Mouse (Mus musculus) hindbrain, embryonic 11.5 days (tissue): Measurements from ENCODE around the gene Dis3l. TPM values are rescaled to one million over a fixed set of nuclear protein-coding genes. Genes with fewer than 3 reads are reported as not detected.

ENCODE experiments used
- ATAC-seq: fragments of 200-750 bp; cut with Nextera tagmentation; 2 replicates; pipeline ENCODE4 v1.8.0; 2017; ENCODE audit warnings: mild to moderate bottlenecking, moderate TSS enrichment, moderate library complexity; ENCODE audit not compliant: low FRiP score
- DNase-seq: peaks from one replicate; pipeline ENCODE4 v3.0.0-alpha.2; 2015; ENCODE audit warnings: low spot score
- H3K27ac ChIP-seq: fragments of 300-500 bp; sonication (generic); 2 replicates; pipeline ENCODE4 v1.5.1; 2014; ENCODE audit warnings: mild to moderate bottlenecking, low read depth, low read length
- H3K27me3 ChIP-seq: fragments of 300-500 bp; sonication (generic); 2 replicates; pipeline ENCODE4 v1.6.1; 2014; ENCODE audit warnings: mild to moderate bottlenecking, low read length, moderate library complexity, mixed read lengths; ENCODE audit not compliant: control insufficient read depth, insufficient read depth
- H3K36me3 ChIP-seq: fragments of 300-500 bp; sonication (generic); 2 replicates; pipeline ENCODE4 v1.6.1; 2014; ENCODE audit warnings: mild to moderate bottlenecking, low read length, moderate library complexity, mixed read lengths; ENCODE audit not compliant: control insufficient read depth, insufficient read depth
- H3K4me1 ChIP-seq: fragments of 300-500 bp; sonication (generic); replicated peaks from 2 replicates; pipeline ENCODE4 v1.6.1; 2014; ENCODE audit warnings: low read length, mixed read lengths; ENCODE audit not compliant: control insufficient read depth, insufficient read depth
- H3K4me2 ChIP-seq: fragments of 300-500 bp; sonication (generic); replicated peaks from 2 replicates; pipeline ENCODE4 v1.6.1; 2014; ENCODE audit warnings: mild to moderate bottlenecking, low read depth, low read length
- H3K4me3 ChIP-seq: fragments of 300-500 bp; sonication (generic); 2 replicates; pipeline ENCODE4 v1.5.1; 2014; ENCODE audit warnings: low read depth, low read length
- H3K9ac ChIP-seq: fragments of 300-500 bp; sonication (generic); 2 replicates; pipeline ENCODE4 v1.6.1; 2014; ENCODE audit warnings: low read depth, low read length
- H3K9me3 ChIP-seq: fragments of 300-500 bp; sonication (generic); 2 replicates; pipeline ENCODE4 v1.6.1; 2016; ENCODE audit warnings: low read length; ENCODE audit not compliant: control insufficient read depth
- WGBS: fragments of 180-500 bp; shearing (Covaris S2); extraction: QIAGEN DNeasy Blood & Tissue Kit; methylation state at CpG from one replicate; pipeline ENCODE4 v1.1.7; 2014; 5-methylcytosine and 5-hydroxymethylcytosine counted together
- polyA plus RNA-seq: library from polyadenylated mRNA; unstranded; fragments of >200 nt; fragmentation: Nextera tagmentation; extraction: Ambion mirVana; gene quantifications from 2 replicates; pipeline ENCODE4 v1.2.1, GENCODE M21; 2014

The Dis3l gene
- polyA plus RNA-seq, result 21.7 and 25.7 TPM in 2 replicates

DNA sequence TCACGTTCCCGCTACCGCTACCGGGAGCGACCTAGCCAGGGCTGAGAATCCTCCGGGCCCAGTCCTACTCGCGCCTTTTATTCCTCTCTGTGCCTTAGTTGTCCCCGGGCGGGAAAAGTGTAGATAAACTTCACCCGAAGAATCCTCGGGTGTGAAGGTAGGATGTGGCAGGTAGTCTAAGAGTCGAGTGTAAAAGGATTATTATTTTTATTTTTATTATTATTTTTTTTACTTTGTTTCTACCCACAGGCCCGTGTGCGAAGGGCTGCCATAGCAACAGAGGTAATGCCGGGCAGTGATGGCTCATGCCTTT, at the start of gene Dis3l:
Gene Dis3l (minus strand): TSS at position 35 of the 313 bp plus-strand sequence.
- Histone ChIP-seq H3K9ac (peak within 1 kb of the TSS; percentile 100), H3K27ac (peak within 1 kb of the TSS; percentile 99), H3K9me3 (no peaks in the 10 kb centered on the region), H3K4me2 (peak within 1 kb of the TSS; percentile 78), H3K36me3 (no peaks in the 10 kb centered on the region), H3K27me3 (no peaks in the 10 kb centered on the region), H3K4me1 (no peaks in the 10 kb centered on the region), H3K4me3 (peak within 1 kb of the TSS; percentile 63)
- ATAC-seq (0 out of 2 replicates have a peak, but pooled peaks have one; percentile 9), DNase-seq (no peak)
- WGBS, result 15% methylated on average over 16 of the region's 16 CpGs

DNA sequence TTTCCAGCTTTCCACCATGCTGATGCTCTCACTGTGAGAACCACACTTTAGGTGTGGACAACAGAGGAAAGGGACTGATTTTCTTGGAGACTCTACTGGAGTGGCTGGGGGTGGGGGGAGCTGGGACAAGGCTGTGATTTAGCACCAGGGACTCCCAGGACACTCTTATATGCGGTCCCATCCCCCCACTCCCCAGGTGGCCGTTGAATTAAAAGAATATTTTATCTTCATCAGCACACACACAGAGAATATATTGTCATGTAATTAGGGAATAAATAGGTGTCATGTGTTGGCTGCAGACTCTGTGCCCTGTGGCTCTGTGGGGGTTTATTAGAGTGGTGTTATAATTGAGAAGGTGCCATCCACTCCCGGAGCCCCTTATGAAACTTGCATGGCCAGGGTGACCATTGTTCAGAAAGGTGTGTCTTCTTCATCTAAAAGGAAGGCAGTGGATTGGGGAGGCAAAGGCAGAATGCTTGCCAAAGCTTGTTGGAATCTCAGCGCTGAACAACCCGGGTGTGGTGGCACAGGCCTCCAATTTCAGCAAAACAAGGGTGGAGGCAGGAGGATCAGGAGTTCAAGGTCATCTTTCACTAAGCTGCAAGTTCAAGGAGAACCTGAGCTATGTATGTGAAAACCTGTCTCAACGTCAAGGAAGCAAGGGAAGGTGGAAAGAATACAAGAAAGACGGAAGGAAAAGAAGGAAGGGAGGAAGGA, 48.6 kb upstream of the Dis3l start:
- WGBS, result 73% methylated on average over 7 of the region's 7 CpGs
- H3K9me3 ChIP-seq, result no peaks in the 10 kb centered on the region

DNA sequence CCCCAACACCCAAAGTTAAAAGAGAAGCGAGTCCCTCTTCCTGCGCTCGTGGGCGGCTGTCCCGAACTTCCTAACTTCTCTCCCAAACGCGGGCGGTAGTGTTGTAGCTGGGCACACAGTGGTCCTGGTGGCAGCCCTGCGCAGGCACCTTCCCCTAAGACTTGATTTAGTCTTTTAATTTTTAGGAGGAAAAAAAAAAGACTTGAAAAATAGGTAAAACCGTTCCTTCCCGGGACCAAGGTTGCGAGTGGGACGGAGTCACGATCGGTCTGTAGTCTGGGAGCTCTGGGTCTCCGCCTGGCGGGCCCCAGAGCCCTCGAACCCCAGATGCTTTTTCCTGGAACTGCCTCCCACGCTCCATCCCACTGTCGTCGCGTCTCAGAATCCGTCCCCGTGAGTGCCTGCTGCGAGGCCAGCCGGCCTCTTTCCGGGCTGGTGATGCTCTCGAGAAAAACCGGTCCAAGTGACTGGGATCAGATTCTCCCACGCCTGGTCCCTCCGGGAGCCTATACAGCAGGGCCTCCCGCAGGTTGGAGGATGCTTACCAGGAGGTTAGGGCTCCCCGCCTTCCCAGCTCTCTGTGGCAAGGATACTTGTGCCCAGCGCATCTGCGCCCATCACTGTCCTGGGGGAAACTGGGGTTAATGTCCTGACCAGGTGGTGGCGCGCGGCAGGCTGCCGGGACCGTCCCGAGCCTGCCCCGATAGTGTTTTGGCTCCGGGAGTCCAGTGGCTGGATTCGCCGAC, 45.6 kb upstream of the Dis3l start:
- WGBS, result 1% methylated on average over 45 of the region's 45 CpGs
- ATAC-seq (no peak), DNase-seq (peak; percentile 51)
- peak overlapping the region; percentile 100 for H3K4me2 ChIP-seq
- H3K9ac ChIP-seq, result peak overlapping the region; percentile 69; the same call in 1 of the 2 replicates
- peaks cover 11% of the 10 kb centered on the region for H3K4me1 ChIP-seq
- peak overlapping the region; percentile 65 for H3K4me3 ChIP-seq
- no peak overlapping the region for H3K27ac ChIP-seq
- H3K9me3 ChIP-seq, result no peaks in the 10 kb centered on the region
- H3K36me3 ChIP-seq, result no peaks in the 10 kb centered on the region
- H3K27me3 ChIP-seq, result peaks cover 39% of the 10 kb centered on the region

More for the DNA sequence above, 48.6 kb upstream of the Dis3l start:
- ATAC-seq (no peak), DNase-seq (no peak)
- peaks cover 13% of the 10 kb centered on the region for H3K4me1 ChIP-seq
- H3K9ac ChIP-seq, result no peak overlapping the region
- no peak overlapping the region for H3K27ac ChIP-seq
- no peak overlapping the region for H3K4me2 ChIP-seq
- no peak overlapping the region for H3K4me3 ChIP-seq
- H3K27me3 ChIP-seq, result peaks cover 28% of the 10 kb centered on the region
- H3K36me3 ChIP-seq, result no peaks in the 10 kb centered on the region

DNA sequence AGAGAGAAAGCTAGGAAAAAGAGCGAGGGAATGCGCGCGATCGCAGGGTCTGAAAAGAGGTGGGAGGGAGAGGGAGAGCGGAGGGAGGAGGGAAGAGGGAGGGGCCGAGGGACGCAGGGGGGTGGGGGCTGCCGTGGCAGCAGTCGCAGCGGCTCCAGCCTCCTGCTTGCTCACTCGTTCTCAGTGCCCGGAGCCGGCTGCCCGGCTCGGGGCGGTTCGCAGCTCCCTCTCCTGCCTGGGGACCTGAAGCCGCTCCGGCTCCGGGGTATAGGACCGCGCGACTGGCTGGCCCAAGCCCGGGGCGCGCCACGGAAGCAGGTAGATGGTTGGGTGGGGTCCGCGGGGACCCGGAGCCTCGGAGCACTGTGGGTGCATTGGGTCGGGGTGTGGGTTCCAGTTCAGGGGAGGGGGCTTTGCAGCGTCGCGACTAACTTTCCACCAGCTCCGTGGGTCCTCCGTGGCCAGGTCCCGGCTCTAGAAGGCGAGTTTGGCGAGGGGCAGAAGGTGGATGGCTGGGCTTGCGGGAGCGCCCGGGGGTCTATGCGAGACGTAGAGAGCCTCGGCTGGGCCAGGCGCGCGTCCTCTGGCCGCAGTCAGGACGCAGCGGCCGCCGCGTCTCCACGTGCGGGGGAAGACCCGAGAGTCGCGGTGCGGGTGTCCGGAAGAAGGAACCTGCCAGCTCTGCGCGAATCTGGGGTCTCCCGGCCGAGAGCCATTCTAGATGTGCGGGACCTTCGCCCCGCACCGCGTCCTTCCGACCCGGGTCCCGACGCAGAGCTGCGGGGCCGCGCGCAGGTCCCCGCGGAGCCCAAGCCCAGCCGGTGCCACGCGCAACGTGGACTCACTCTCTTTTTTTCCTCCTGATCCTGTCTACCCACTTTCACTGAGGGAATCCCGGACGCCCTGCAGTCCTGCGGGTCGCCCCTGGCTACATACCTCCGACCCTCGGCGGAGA, 44.7 kb upstream of the Dis3l start, which contains the start of gene Megf11:
Gene Megf11 (plus strand): TSS at position 116 of the 955 bp plus-strand sequence.
- H3K27me3 ChIP-seq, result peaks cover 39% of the 10 kb centered on the region
- DNase-seq (peak; percentile 78), ATAC-seq (peak; percentile 80)
- peak within 1 kb of the TSS; percentile 65 for H3K4me3 ChIP-seq
- H3K36me3 ChIP-seq, result no peaks in the 10 kb centered on the region
- H3K4me1 ChIP-seq, result peaks cover 11% of the 10 kb centered on the region
- no peaks in the 10 kb centered on the region for H3K9me3 ChIP-seq
- under 1% methylated on average over 76 of the region's 93 CpGs for WGBS
- H3K4me2 ChIP-seq, result peak within 1 kb of the TSS; percentile 100
- H3K9ac ChIP-seq, result peak within 1 kb of the TSS; percentile 69
- no peak within 1 kb of the TSS for H3K27ac ChIP-seq

DNA sequence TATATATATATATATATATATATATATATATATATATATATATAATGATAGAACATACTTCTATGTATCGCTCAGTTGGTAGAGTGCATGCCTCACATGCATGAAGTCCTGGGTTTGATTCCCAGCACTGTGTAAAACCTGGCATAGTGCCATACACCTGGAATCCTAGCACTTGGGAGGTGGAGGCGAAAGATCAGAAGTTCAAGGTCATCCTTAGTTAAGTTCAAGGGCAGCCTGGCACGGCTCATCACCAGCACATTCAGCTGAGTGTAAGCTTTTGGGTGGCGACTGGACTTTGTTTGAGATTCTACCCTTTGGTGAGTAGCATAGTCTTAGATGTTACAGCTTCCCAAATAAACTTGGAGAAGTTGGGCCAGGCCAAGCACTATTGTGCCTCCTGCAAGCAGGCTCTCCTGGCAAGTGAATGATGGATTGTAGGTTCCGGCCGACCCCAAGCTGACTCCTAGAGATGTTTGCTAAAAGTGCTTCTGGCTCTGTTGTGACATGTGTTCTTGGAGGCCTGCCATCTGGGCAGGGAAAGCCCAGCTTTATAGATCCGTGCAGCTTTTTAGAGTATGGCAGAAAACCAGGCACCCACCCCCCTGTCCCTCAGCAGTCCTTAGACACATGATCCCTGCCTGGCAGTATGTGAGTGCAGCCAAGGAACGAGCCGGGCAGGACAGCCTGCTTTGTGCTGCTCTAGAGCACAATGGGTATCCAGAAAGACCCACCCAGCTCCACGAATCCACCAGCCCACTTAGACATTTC, 42.1 kb upstream of the Dis3l start:
- no peak overlapping the region for H3K9ac ChIP-seq
- DNase-seq (no peak), ATAC-seq (no peak)
- H3K9me3 ChIP-seq, result no peaks in the 10 kb centered on the region
- H3K4me2 ChIP-seq, result no peak overlapping the region
- H3K4me3 ChIP-seq, result no peak overlapping the region
- H3K27ac ChIP-seq, result no peak overlapping the region
- no peaks in the 10 kb centered on the region for H3K36me3 ChIP-seq
- peaks cover 11% of the 10 kb centered on the region for H3K4me1 ChIP-seq
- WGBS, result 50% methylated on average over 10 of the region's 10 CpGs
- peaks cover 38% of the 10 kb centered on the region for H3K27me3 ChIP-seq

DNA sequence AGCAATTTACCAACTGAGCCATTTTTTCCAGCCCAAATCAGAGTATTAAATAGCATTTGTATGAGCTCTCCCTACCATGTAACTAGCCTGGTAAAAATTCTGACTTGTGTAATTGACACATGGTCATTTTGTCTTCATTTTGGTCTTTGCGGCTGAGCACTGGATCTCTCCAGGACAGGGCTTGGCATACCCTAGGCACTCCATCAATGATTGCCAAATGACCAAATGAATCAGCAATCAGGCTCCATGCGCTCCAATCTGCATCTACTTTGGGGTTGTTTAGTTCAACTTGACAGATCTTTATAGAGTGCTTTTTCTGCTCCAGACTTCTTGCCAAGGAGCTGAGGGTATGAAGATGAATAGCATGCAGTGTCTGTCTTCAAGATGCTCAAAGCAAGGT, 35.3 kb upstream of the Dis3l start:
- Histone ChIP-seq H3K27me3 (no peaks in the 10 kb centered on the region), H3K4me1 (0 out of 2 replicates have a peak, but pooled peaks cover under 1% of the 10 kb centered on the region), H3K9ac (no peak overlapping the region), H3K27ac (no peak overlapping the region), H3K4me2 (no peak overlapping the region), H3K4me3 (no peak overlapping the region), H3K36me3 (no peaks in the 10 kb centered on the region), H3K9me3 (no peaks in the 10 kb centered on the region)
- 87% methylated on average over 2 of the region's 2 CpGs for WGBS
- ATAC-seq (no peak), DNase-seq (no peak)

DNA sequence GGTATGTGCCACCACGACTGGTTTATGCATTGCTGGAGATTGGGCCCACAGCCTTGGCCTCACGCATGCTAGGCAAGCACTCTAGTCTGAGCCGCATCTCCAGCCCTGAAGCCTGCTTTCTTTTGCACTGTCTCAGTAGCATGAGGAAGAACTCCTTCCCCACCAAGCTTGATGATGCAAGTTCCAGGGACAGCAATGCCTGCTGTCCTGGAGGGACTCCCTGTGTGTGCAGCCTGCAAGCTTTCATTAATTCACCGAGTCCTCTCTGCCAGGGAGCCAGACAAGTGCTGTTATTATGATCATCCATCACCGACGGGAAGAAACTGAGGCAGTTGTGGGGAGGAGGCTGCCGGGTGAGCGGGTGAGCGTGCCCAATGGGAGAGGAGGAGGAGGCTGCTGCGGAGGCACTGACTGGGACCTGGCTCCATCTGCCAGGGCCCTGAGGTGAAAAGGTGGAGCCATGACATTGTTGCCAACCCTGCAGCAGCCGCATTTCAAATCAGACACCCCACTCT, 30.3 kb upstream of the Dis3l start:
- Histone ChIP-seq H3K36me3 (no peaks in the 10 kb centered on the region), H3K9ac (no peak overlapping the region), H3K4me1 (0 out of 2 replicates have a peak, but pooled peaks cover 2% of the 10 kb centered on the region), H3K4me3 (no peak overlapping the region), H3K4me2 (no peak overlapping the region), H3K27ac (peak overlapping the region; percentile 60), H3K27me3 (no peaks in the 10 kb centered on the region), H3K9me3 (no peaks in the 10 kb centered on the region)
- 40% methylated on average over 11 of the region's 11 CpGs for WGBS
- DNase-seq, result peak; percentile 35
- peak; percentile 40; the same call in 1 of the 2 replicates for ATAC-seq
